Mouse (Mus musculus): ENCODE measurements at regions not wholly inside any gene's neighbourhood (a gene's known extent, or its start where the extent isn't known, plus 50 kb on each side); places are given as distances from the start of the nearest gene placed in this dataset.

GRCm38 (mm10) chr12:117414020-117414419, 102.3 kb upstream of the Rapgef5 start:
- no peak for ATAC-seq (ENCODE audit: borderline replicate concordance, extremely low read depth, low FRiP score, low TSS enrichment)
- H3K36me3 ChIP-seq, result no peaks in the 10 kb centered on the region
- no peak overlapping the region for H3K9ac ChIP-seq
- H3K4me2 ChIP-seq, result no peak overlapping the region
- H3K9me3 ChIP-seq, result no peaks in the 10 kb centered on the region
- H3K27me3 ChIP-seq, result no peaks in the 10 kb centered on the region
- H3K4me1 ChIP-seq, result peaks cover 40% of the 10 kb centered on the region
- H3K27ac ChIP-seq, result peak overlapping the region; percentile 88
- 73% methylated on average over 2 of the region's 2 CpGs for WGBS
- H3K4me3 ChIP-seq, result no peak overlapping the region

- ATAC-seq (ENCODE audit: borderline replicate concordance, extremely low read depth, low FRiP score, low TSS enrichment), result no peak
- WGBS, result 79% methylated on average over 2 of the region's 2 CpGs
- no peaks in the 10 kb centered on the region for H3K27me3 ChIP-seq
- peaks cover 40% of the 10 kb centered on the region for H3K4me1 ChIP-seq
- no peak overlapping the region for H3K4me3 ChIP-seq
- H3K4me2 ChIP-seq, result no peak overlapping the region
- no peaks in the 10 kb centered on the region for H3K36me3 ChIP-seq
- H3K9ac ChIP-seq, result no peak overlapping the region
- no peaks in the 10 kb centered on the region for H3K9me3 ChIP-seq
- H3K27ac ChIP-seq, result no peak overlapping the region
These were observed 101.1 kb upstream of the Rapgef5 start for GRCm38 (mm10) chr12:117415146-117415545.

- no peaks in the 10 kb centered on the region for H3K36me3 ChIP-seq
- H3K4me1 ChIP-seq, result peaks cover 23% of the 10 kb centered on the region
- no peak overlapping the region for H3K27ac ChIP-seq
- H3K9ac ChIP-seq, result no peak overlapping the region
- H3K4me2 ChIP-seq, result no peak overlapping the region
- 75% methylated on average over 4 of the region's 4 CpGs for WGBS
- no peaks in the 10 kb centered on the region for H3K27me3 ChIP-seq
- ATAC-seq (ENCODE audit: borderline replicate concordance, extremely low read depth, low FRiP score, low TSS enrichment), result no peak
- no peak overlapping the region for H3K4me3 ChIP-seq
- no peaks in the 10 kb centered on the region for H3K9me3 ChIP-seq
These were observed 98.3 kb upstream of the Rapgef5 start for GRCm38 (mm10) chr12:117417991-117418390.

GRCm38 (mm10) chr12:117422315-117422978, 93.8 kb upstream of the Rapgef5 start:
- Histone ChIP-seq H3K9ac (no peak overlapping the region), H3K4me1 (peaks cover 10% of the 10 kb centered on the region), H3K4me2 (no peak overlapping the region), H3K36me3 (no peaks in the 10 kb centered on the region), H3K27me3 (no peaks in the 10 kb centered on the region), H3K27ac (peak overlapping the region; percentile 67), H3K9me3 (no peaks in the 10 kb centered on the region), H3K4me3 (no peak overlapping the region)
- ATAC-seq (ENCODE audit: borderline replicate concordance, extremely low read depth, low FRiP score, low TSS enrichment), result peak; percentile 69; the same call in 1 of the 2 replicates
- 53% methylated on average over 7 of the region's 7 CpGs for WGBS

- peak overlapping the region; percentile 45; the same call in 1 of the 2 replicates for H3K27ac ChIP-seq
- ATAC-seq (ENCODE audit: borderline replicate concordance, extremely low read depth, low FRiP score, low TSS enrichment), result no peak
These were observed 90.8 kb upstream of the Rapgef5 start for GRCm38 (mm10) chr12:117425363-117426031.

GRCm38 (mm10) chr12:117427431-117427830, 88.8 kb upstream of the Rapgef5 start:
- WGBS, result 29% methylated on average over 1 of the region's 1 CpGs
- Histone ChIP-seq H3K27ac (no peak overlapping the region), H3K4me3 (no peak overlapping the region), H3K4me1 (peaks cover 8% of the 10 kb centered on the region), H3K4me2 (no peak overlapping the region), H3K9me3 (no peaks in the 10 kb centered on the region), H3K36me3 (no peaks in the 10 kb centered on the region), H3K27me3 (no peaks in the 10 kb centered on the region), H3K9ac (no peak overlapping the region)
- ATAC-seq (ENCODE audit: borderline replicate concordance, extremely low read depth, low FRiP score, low TSS enrichment), result peak; percentile 33; the same call in 1 of the 2 replicates

More at GRCm38 (mm10) chr12:117425363-117426031, 90.8 kb upstream of the Rapgef5 start:
- no peaks in the 10 kb centered on the region for H3K27me3 ChIP-seq
- no peak overlapping the region for H3K9ac ChIP-seq
- no peaks in the 10 kb centered on the region for H3K36me3 ChIP-seq
- H3K9me3 ChIP-seq, result no peaks in the 10 kb centered on the region
- no peak overlapping the region for H3K4me3 ChIP-seq
- 53% methylated on average over 9 of the region's 9 CpGs for WGBS
- H3K4me1 ChIP-seq, result peaks cover 10% of the 10 kb centered on the region
- H3K4me2 ChIP-seq, result no peak overlapping the region

- no peaks in the 10 kb centered on the region for H3K9me3 ChIP-seq
- H3K36me3 ChIP-seq, result no peaks in the 10 kb centered on the region
- H3K4me2 ChIP-seq, result no peak overlapping the region
- H3K27me3 ChIP-seq, result no peaks in the 10 kb centered on the region
- no peak overlapping the region for H3K9ac ChIP-seq
- H3K27ac ChIP-seq, result no peak overlapping the region
- no peak overlapping the region for H3K4me3 ChIP-seq
- no peak for ATAC-seq (ENCODE audit: borderline replicate concordance, extremely low read depth, low FRiP score, low TSS enrichment)
- H3K4me1 ChIP-seq, result peaks cover 3% of the 10 kb centered on the region; the same call in 1 of the 2 replicates
- WGBS, result 71% methylated on average over 4 of the region's 4 CpGs
These were observed 85.4 kb upstream of the Rapgef5 start for GRCm38 (mm10) chr12:117430886-117431285.

GRCm38 (mm10) chr12:117432788-117433187, 83.5 kb upstream of the Rapgef5 start:
- no peaks in the 10 kb centered on the region for H3K9me3 ChIP-seq
- H3K27ac ChIP-seq, result no peak overlapping the region
- ATAC-seq (ENCODE audit: borderline replicate concordance, extremely low read depth, low FRiP score, low TSS enrichment), result no peak
- WGBS, result 39% methylated on average over 1 of the region's 1 CpGs
- no peak overlapping the region for H3K4me2 ChIP-seq
- no peaks in the 10 kb centered on the region for H3K36me3 ChIP-seq
- no peak overlapping the region for H3K9ac ChIP-seq
- no peak overlapping the region for H3K4me3 ChIP-seq
- peaks cover 3% of the 10 kb centered on the region; the same call in 1 of the 2 replicates for H3K4me1 ChIP-seq
- no peaks in the 10 kb centered on the region for H3K27me3 ChIP-seq

GRCm38 (mm10) chr12:117437011-117437410, 79.3 kb upstream of the Rapgef5 start:
- Histone ChIP-seq H3K4me2 (no peak overlapping the region), H3K27ac (no peak overlapping the region), H3K4me3 (no peak overlapping the region), H3K9me3 (no peaks in the 10 kb centered on the region), H3K27me3 (no peaks in the 10 kb centered on the region), H3K4me1 (peaks cover 13% of the 10 kb centered on the region), H3K36me3 (no peaks in the 10 kb centered on the region), H3K9ac (no peak overlapping the region)
- WGBS, result 72% methylated on average over 4 of the region's 4 CpGs
- no peak for ATAC-seq (ENCODE audit: borderline replicate concordance, extremely low read depth, low FRiP score, low TSS enrichment)

GRCm38 (mm10) chr12:117439015-117439605, 77.2 kb upstream of the Rapgef5 start:
- no peaks in the 10 kb centered on the region for H3K27me3 ChIP-seq
- peaks cover 10% of the 10 kb centered on the region for H3K4me1 ChIP-seq
- WGBS, result 40% methylated on average over 11 of the region's 11 CpGs
- no peak overlapping the region for H3K4me3 ChIP-seq
- H3K9me3 ChIP-seq, result no peaks in the 10 kb centered on the region
- peak; percentile 83 for ATAC-seq (ENCODE audit: borderline replicate concordance, extremely low read depth, low FRiP score, low TSS enrichment)
- H3K9ac ChIP-seq, result no peak overlapping the region
- no peak overlapping the region for H3K4me2 ChIP-seq
- H3K27ac ChIP-seq, result no peak overlapping the region
- H3K36me3 ChIP-seq, result no peaks in the 10 kb centered on the region

- H3K4me3 ChIP-seq, result no peak overlapping the region
- H3K4me1 ChIP-seq, result peaks cover 25% of the 10 kb centered on the region
- H3K36me3 ChIP-seq, result no peaks in the 10 kb centered on the region
- H3K27me3 ChIP-seq, result no peaks in the 10 kb centered on the region
- H3K27ac ChIP-seq, result no peak overlapping the region
- WGBS, result 73% methylated on average over 4 of the region's 4 CpGs
- H3K4me2 ChIP-seq, result no peak overlapping the region
- no peak for ATAC-seq (ENCODE audit: borderline replicate concordance, extremely low read depth, low FRiP score, low TSS enrichment)
- no peak overlapping the region for H3K9ac ChIP-seq
- no peaks in the 10 kb centered on the region for H3K9me3 ChIP-seq
These were observed 71.9 kb upstream of the Rapgef5 start for GRCm38 (mm10) chr12:117444247-117444989.

Measured in lung, embryonic 15.5 days (tissue).